29 mouse cellular contexts compared by ENCODE assay signal in the genomic region with DNA sequence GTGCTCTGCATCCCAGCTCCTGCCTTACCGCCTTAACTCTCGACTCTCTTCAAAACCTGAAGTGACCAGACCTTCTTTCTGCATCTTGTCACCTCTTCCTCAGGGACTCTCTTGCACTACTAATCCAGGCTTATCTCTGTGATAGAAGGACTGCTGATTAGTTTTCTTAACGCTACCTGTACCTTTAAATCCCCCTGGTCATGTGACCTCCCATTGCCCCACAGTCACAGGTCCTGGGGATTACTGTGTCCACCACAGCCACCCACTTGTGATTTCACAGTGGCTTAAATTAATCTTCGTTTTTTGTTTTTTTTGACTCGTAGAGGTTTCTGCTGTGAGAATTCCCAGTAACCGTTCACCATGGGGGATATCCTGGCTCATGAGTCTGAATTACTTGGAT. TPM values are rescaled to one million over a fixed set of nuclear protein-coding genes. Genes with fewer than 3 reads are reported as not detected.
"Had no signal": no experiment of that assay in that cellular context is flagged by ENCODE, and none has a peak within 500 bp of the region (broad histone marks: within the 10 kb centered on the region; RNA-seq: fewer than 3 reads in every experiment).

No protein-coding gene starts in this region.

- ATAC-seq: intestine, postnatal 0 days; midbrain, embryonic 16.5 days had no signal

- H3K4me3 ChIP-seq: layer of hippocampus, adult 2 months; limb, embryonic 13.5 days; lung, embryonic 15.5 days; myocyte; neural tube, embryonic 15.5 days had no signal

- H3K4me2 ChIP-seq: limb, embryonic 13.5 days; lung, embryonic 15.5 days; midbrain, embryonic 11.5 days; neural tube, embryonic 15.5 days had no signal

- H3K27me3 ChIP-seq: limb, embryonic 13.5 days; lung, embryonic 15.5 days; neural tube, embryonic 15.5 days had no signal

- DNase-seq: kidney, adult 2 months; kidney, postnatal 25 days; layer of hippocampus, adult 9-11 months; lung, adult 18-20 months; lung, postnatal 14 days; lung, postnatal 4 days; right cerebral cortex, postnatal 25 days; spleen, adult 18-20 months; thymus, adult 18-20 months; thymus, postnatal 36 days had no signal

- H3K27ac ChIP-seq: kidney, postnatal 0 days; layer of hippocampus, adult 2 months; limb, embryonic 10.5 days; limb, embryonic 13.5 days; lung, embryonic 15.5 days; neural tube, embryonic 15.5 days had no signal

- H3K9me3 ChIP-seq: limb, embryonic 10.5 days; limb, embryonic 13.5 days; lung, embryonic 15.5 days; neural tube, embryonic 15.5 days had no signal

RNA-seq across cellular contexts. Expression of a gene that starts 23.2 kb away (rescaled TPM):
- total RNA-seq: liver, adult 2 months; monocyte, adult 5-6 weeks had no signal
- polyA plus RNA-seq: kidney, adult 2 months; kidney, postnatal 0 days; large intestine, adult 2 months; limb, embryonic 10.5 days; liver, adult 2 months; stomach, embryonic 16.5 days had no signal

RNA-seq across cellular contexts. Expression of a gene that starts 44.8 kb away (rescaled TPM):
- total RNA-seq: layer of hippocampus, adult 2 months; layer of hippocampus, postnatal 25 days; left cerebral cortex, adult 18-20 months; liver, adult 2 months; megakaryocyte progenitor cell, adult 5-6 weeks; megakaryocyte-erythroid progenitor cell, adult 5-6 weeks; monocyte, adult 5-6 weeks had no signal
- polyA plus RNA-seq: liver, adult 2 months; neural tube, embryonic 11.5 days had no signal
